Mouse (Mus musculus) C2C12 (cell line): Measurements from ENCODE around the gene Popdc3. TPM values are rescaled to one million over a fixed set of nuclear protein-coding genes. Genes with fewer than 3 reads are reported as not detected.

Source experiments
- H3K27me3 ChIP-seq: one replicate; pipeline ENCODE4 v1.6.1; 2011; ENCODE audit not compliant: control insufficient read depth, insufficient read depth, insufficient read length
- H3K36me3 ChIP-seq: one replicate; pipeline ENCODE4 v1.6.1; 2011; ENCODE audit not compliant: control insufficient read depth, insufficient read depth
- H3K4me3 ChIP-seq: one replicate; pipeline ENCODE4 v1.5.1; 2011; ENCODE audit warnings: mild to moderate bottlenecking, control low read depth; ENCODE audit not compliant: poor library complexity, insufficient read depth, severe bottlenecking
- H3K79me2 ChIP-seq: one replicate; pipeline ENCODE4 v1.6.1; 2011; ENCODE audit not compliant: control insufficient read depth, insufficient read depth
- H3K79me3 ChIP-seq: one replicate; pipeline ENCODE4 v1.6.1; 2011; ENCODE audit warnings: low read depth, control low read depth
- H3ac ChIP-seq: one replicate; pipeline ENCODE3; 2011; ENCODE audit warnings: low read depth; ENCODE audit not compliant: control insufficient read depth, insufficient read length
- CEBPB ChIP-seq: IDR thresholded peaks from one replicate; pipeline ENCODE4 v1.6.1; 2011; ENCODE audit warnings: low read depth, mild to moderate bottlenecking, control low read depth, moderate library complexity
- CTCF ChIP-seq: IDR thresholded peaks from one replicate; pipeline ENCODE4 v1.5.1; 2011; ENCODE audit not compliant: control insufficient read depth, insufficient read depth, insufficient read length
- FOSL1 ChIP-seq: IDR thresholded peaks from one replicate; pipeline ENCODE4 v1.8.0; 2011; ENCODE audit warnings: mild to moderate bottlenecking, low read length; ENCODE audit not compliant: poor library complexity, insufficient read depth, severe bottlenecking
- MAX ChIP-seq: IDR thresholded peaks from one replicate; pipeline ENCODE4 v1.6.1; 2011; ENCODE audit warnings: mild to moderate bottlenecking, control low read depth
- MYOD1 ChIP-seq: IDR thresholded peaks from one replicate; pipeline ENCODE4 v1.6.1; 2011; ENCODE audit warnings: low read depth; ENCODE audit not compliant: control insufficient read depth, insufficient read length
- MYOG ChIP-seq: IDR thresholded peaks from one replicate; pipeline ENCODE4 v1.6.1; 2011; ENCODE audit not compliant: control insufficient read depth, insufficient read length; ENCODE audit errors: extremely low read depth
- USF1 ChIP-seq: IDR thresholded peaks from one replicate; pipeline ENCODE4 v1.6.1; 2011; ENCODE audit warnings: low read depth, mild to moderate bottlenecking, control low read depth, moderate library complexity
- polyA plus RNA-seq: library from polyadenylated mRNA; unstranded; fragments of >200 nt; fragmentation: generic; extraction: Trizol; gene quantifications from one replicate; pipeline ENCODE4 v1.2.1, GENCODE M21; 2012; ENCODE audit warnings: missing spikeins

Popdc3 gene
- polyA plus RNA-seq, 1 experiment, result 69.9 TPM

- no peak overlapping the region for H3ac ChIP-seq
- H3K4me3 ChIP-seq, result no peak overlapping the region
- H3K79me2 ChIP-seq, result peaks cover 40% of the 10 kb centered on the region
- H3K79me3 ChIP-seq, result peaks cover 2% of the 10 kb centered on the region
- H3K36me3 ChIP-seq, result peaks cover 61% of the 10 kb centered on the region
- TF ChIP-seq MAX (no peak), CTCF (no peak), CEBPB (no peak), USF1 (no peak), FOSL1 (no peak), MYOD1 (no peak), MYOG (no peak)
- no peaks in the 10 kb centered on the region for H3K27me3 ChIP-seq
These were observed 37.3 kb upstream of the Popdc3 start for GRCm38 (mm10) chr10:45140474-45141212.

GRCm38 (mm10) chr10:45142359-45142758 is 35.5 kb upstream of the Popdc3 start:
- H3K36me3 ChIP-seq, result peaks cover 44% of the 10 kb centered on the region
- no peak overlapping the region for H3K4me3 ChIP-seq
- peaks cover 2% of the 10 kb centered on the region for H3K79me3 ChIP-seq
- H3ac ChIP-seq, result no peak overlapping the region
- H3K79me2 ChIP-seq, result peaks cover 35% of the 10 kb centered on the region
- TF ChIP-seq USF1 (no peak), FOSL1 (no peak), MAX (no peak), MYOD1 (no peak), CTCF (no peak)
- H3K27me3 ChIP-seq, result no peaks in the 10 kb centered on the region

- TF ChIP-seq USF1, result no peak
- no peak for TF ChIP-seq MYOG
- no peak for TF ChIP-seq MYOD1
- TF ChIP-seq CTCF, result no peak
- no peak for TF ChIP-seq CEBPB
- TF ChIP-seq MAX, result no peak
- TF ChIP-seq FOSL1, result no peak
These were observed 33.7 kb upstream of the Popdc3 start for GRCm38 (mm10) chr10:45144038-45144817.

GRCm38 (mm10) chr10:45146821-45147220 is 31.1 kb upstream of the Popdc3 start:
- Histone ChIP-seq H3K36me3 (peaks cover 64% of the 10 kb centered on the region), H3ac (no peak overlapping the region), H3K4me3 (no peak overlapping the region), H3K27me3 (no peaks in the 10 kb centered on the region), H3K79me2 (peaks cover 16% of the 10 kb centered on the region), H3K79me3 (peaks cover 2% of the 10 kb centered on the region)
- TF ChIP-seq MYOD1 (no peak), FOSL1 (no peak), MYOG (no peak), CEBPB (no peak), MAX (no peak)

More at GRCm38 (mm10) chr10:45144038-45144817, 33.7 kb upstream of the Popdc3 start:
- no peak overlapping the region for H3ac ChIP-seq
- no peak overlapping the region for H3K4me3 ChIP-seq
- H3K79me2 ChIP-seq, result peaks cover 25% of the 10 kb centered on the region
- H3K79me3 ChIP-seq, result peaks cover 2% of the 10 kb centered on the region
- no peaks in the 10 kb centered on the region for H3K27me3 ChIP-seq
- H3K36me3 ChIP-seq, result peaks cover 46% of the 10 kb centered on the region

- Histone ChIP-seq H3K4me3 (no peak overlapping the region), H3K27me3 (no peaks in the 10 kb centered on the region), H3ac (no peak overlapping the region), H3K36me3 (peaks cover 80% of the 10 kb centered on the region), H3K79me3 (no peaks in the 10 kb centered on the region), H3K79me2 (peaks cover 3% of the 10 kb centered on the region)
- TF ChIP-seq MYOD1, result no peak
- TF ChIP-seq USF1, result peak; percentile 50
- TF ChIP-seq CTCF, result no peak
- no peak for TF ChIP-seq CEBPB
- no peak for TF ChIP-seq MYOG
- TF ChIP-seq MAX, result no peak
- TF ChIP-seq FOSL1, result no peak
These were observed 26.8 kb upstream of the Popdc3 start for GRCm38 (mm10) chr10:45151137-45151536.
